Mouse (Mus musculus): ENCODE data around the gene Rnf182. TPM values are rescaled to one million over a fixed set of nuclear protein-coding genes. Genes with fewer than 3 reads are reported as not detected.

Rnf182 gene
- polyA plus RNA-seq, 1 experiment from 2014 or later = 5.5 TPM

GRCm38 (mm10) chr13:43714741-43715140, 99.2 kb downstream of the Rnf182 start:
- Histone ChIP-seq H3K4me2 (ENCODE audit: low read depth, severe bottlenecking) (no peak overlapping the region), H3K27me3 (ENCODE audit: control insufficient read depth, insufficient read depth, low read length) (no peaks in the 10 kb centered on the region), H3K4me3 (ENCODE audit: low read depth, low read length) (no peak overlapping the region), H3K36me3 (ENCODE audit: control insufficient read depth, insufficient read depth, low read length) (no peaks in the 10 kb centered on the region), H3K9ac (ENCODE audit: low read length) (no peak overlapping the region), H3K9me3 (ENCODE audit: control insufficient read depth, low read length) (no peaks in the 10 kb centered on the region), H3K27ac (replicated peaks; ENCODE audit: low read depth, low read length) (no peak overlapping the region), H3K4me1 (ENCODE audit: control insufficient read depth, insufficient read depth, low read length) (no peaks in the 10 kb centered on the region)
- no peak for DNase-seq (ENCODE audit: low spot score)
- WGBS = 76% methylated on average over 6 of the region's 6 CpGs
- ATAC-seq (ENCODE audit: insufficient number of reproducible peaks, low FRiP score, low TSS enrichment, low read depth) = no peak

GRCm38 (mm10) chr13:43715466-43715865, 100.0 kb downstream of the Rnf182 start:
- no peak for ATAC-seq (ENCODE audit: insufficient number of reproducible peaks, low FRiP score, low TSS enrichment, low read depth)
- no peaks in the 10 kb centered on the region for H3K27me3 ChIP-seq (ENCODE audit: control insufficient read depth, insufficient read depth, low read length)
- H3K9me3 ChIP-seq (ENCODE audit: control insufficient read depth, low read length) = no peaks in the 10 kb centered on the region
- H3K27ac ChIP-seq (replicated peaks; ENCODE audit: low read depth, low read length) = no peak overlapping the region
- no peak overlapping the region for H3K4me2 ChIP-seq (ENCODE audit: low read depth, severe bottlenecking)
- H3K4me3 ChIP-seq (ENCODE audit: low read depth, low read length) = no peak overlapping the region
- H3K9ac ChIP-seq (ENCODE audit: low read length) = no peak overlapping the region
- 90% methylated on average over 5 of the region's 5 CpGs for WGBS
- H3K4me1 ChIP-seq (ENCODE audit: control insufficient read depth, insufficient read depth, low read length) = no peaks in the 10 kb centered on the region
- DNase-seq (ENCODE audit: low spot score) = no peak
- no peaks in the 10 kb centered on the region for H3K36me3 ChIP-seq (ENCODE audit: control insufficient read depth, insufficient read depth, low read length)

- H3K4me3 ChIP-seq (ENCODE audit: low read depth, low read length) = no peak overlapping the region
- DNase-seq (ENCODE audit: low spot score) (no peak), ATAC-seq (ENCODE audit: insufficient number of reproducible peaks, low FRiP score, low TSS enrichment, low read depth) (no peak)
- no peak overlapping the region for H3K9ac ChIP-seq (ENCODE audit: low read length)
- H3K27ac ChIP-seq (replicated peaks; ENCODE audit: low read depth, low read length) = no peak overlapping the region
- H3K4me1 ChIP-seq (ENCODE audit: control insufficient read depth, insufficient read depth, low read length) = no peaks in the 10 kb centered on the region
- H3K36me3 ChIP-seq (ENCODE audit: control insufficient read depth, insufficient read depth, low read length) = no peaks in the 10 kb centered on the region
- no peaks in the 10 kb centered on the region for H3K9me3 ChIP-seq (ENCODE audit: control insufficient read depth, low read length)
- 65% methylated on average over 6 of the region's 6 CpGs for WGBS
- H3K27me3 ChIP-seq (ENCODE audit: control insufficient read depth, insufficient read depth, low read length) = no peaks in the 10 kb centered on the region
- no peak overlapping the region for H3K4me2 ChIP-seq (ENCODE audit: low read depth, severe bottlenecking)
Measured at GRCm38 (mm10) chr13:43716514-43717036, 101.1 kb downstream of the Rnf182 start.

DNA sequence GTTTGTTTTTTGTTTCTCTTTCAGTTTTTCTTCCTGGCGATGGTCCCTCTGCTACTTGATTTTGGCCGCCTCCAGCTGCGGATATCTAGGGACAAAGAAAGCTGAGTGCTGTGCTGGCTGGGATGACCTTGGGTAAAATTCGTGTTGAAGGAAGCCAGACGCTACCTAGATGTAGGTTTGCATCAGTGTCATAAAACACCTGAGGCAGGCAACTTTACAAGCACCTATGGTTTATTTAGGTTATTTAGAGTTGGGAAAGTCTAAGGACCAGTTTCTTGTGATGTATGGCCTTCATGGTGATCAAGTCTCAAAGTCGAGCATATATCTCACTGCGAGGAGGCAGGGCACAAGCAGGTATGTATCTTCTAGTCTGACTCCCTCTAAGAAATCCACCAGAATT, 102.7 kb downstream of the Rnf182 start:
- WGBS = 92% methylated on average over 7 of the region's 7 CpGs
- Histone ChIP-seq H3K27ac (replicated peaks; ENCODE audit: low read depth, low read length) (no peak overlapping the region), H3K27me3 (ENCODE audit: control insufficient read depth, insufficient read depth, low read length) (no peaks in the 10 kb centered on the region), H3K36me3 (ENCODE audit: control insufficient read depth, insufficient read depth, low read length) (no peaks in the 10 kb centered on the region), H3K9ac (ENCODE audit: low read length) (no peak overlapping the region), H3K4me3 (ENCODE audit: low read depth, low read length) (no peak overlapping the region), H3K9me3 (ENCODE audit: control insufficient read depth, low read length) (no peaks in the 10 kb centered on the region), H3K4me1 (ENCODE audit: control insufficient read depth, insufficient read depth, low read length) (no peaks in the 10 kb centered on the region), H3K4me2 (ENCODE audit: low read depth, severe bottlenecking) (no peak overlapping the region)
- DNase-seq (ENCODE audit: low spot score) (no peak), ATAC-seq (ENCODE audit: insufficient number of reproducible peaks, low FRiP score, low TSS enrichment, low read depth) (no peak)

DNA sequence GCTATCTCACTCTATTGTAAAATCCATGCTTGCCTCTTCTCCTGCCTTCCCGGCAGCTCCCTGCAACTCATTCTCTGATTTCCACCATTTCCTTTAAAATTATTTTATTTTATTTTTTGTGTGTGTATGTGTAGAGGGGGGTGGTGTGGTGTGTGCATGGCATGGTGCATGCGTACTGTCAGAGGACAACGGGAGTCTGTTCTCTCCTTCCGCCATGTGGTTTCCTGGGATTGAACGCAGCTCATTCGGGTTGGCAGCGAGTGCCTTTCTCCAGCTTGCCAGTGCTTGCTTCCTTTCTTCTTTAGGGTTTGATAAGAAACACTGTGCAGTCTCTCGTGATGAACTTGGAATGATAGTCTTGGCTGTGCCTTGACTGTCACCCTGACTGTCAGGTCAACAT, 105.0 kb downstream of the Rnf182 start:
- 86% methylated on average over 8 of the region's 8 CpGs for WGBS
- no peak for ATAC-seq (ENCODE audit: insufficient number of reproducible peaks, low FRiP score, low TSS enrichment, low read depth)
- Histone ChIP-seq H3K27ac (replicated peaks; ENCODE audit: low read depth, low read length) (no peak overlapping the region), H3K4me2 (ENCODE audit: low read depth, severe bottlenecking) (no peak overlapping the region), H3K36me3 (ENCODE audit: control insufficient read depth, insufficient read depth, low read length) (no peaks in the 10 kb centered on the region), H3K9ac (ENCODE audit: low read length) (no peak overlapping the region), H3K9me3 (ENCODE audit: control insufficient read depth, low read length) (no peaks in the 10 kb centered on the region), H3K27me3 (ENCODE audit: control insufficient read depth, insufficient read depth, low read length) (no peaks in the 10 kb centered on the region), H3K4me1 (ENCODE audit: control insufficient read depth, insufficient read depth, low read length) (no peaks in the 10 kb centered on the region), H3K4me3 (ENCODE audit: low read depth, low read length) (no peak overlapping the region)
- DNase-seq (ENCODE audit: low spot score) = no peak

Other genes starting within 250 kb of the Rnf182 start
- gene Nol7, start 217.3 kb upstream of the Rnf182 start, polyA plus RNA-seq (2014; fragmentation: Nextera tagmentation; extraction: Ambion mirVana) = 161 and 171 TPM in 2 replicates
- 12.7 and 14.5 TPM in 2 replicates for gene Ranbp9, start 134.4 kb upstream of the Rnf182 start, polyA plus RNA-seq (2014; fragmentation: Nextera tagmentation; extraction: Ambion mirVana)
- 13.9 and 17.0 TPM in 2 replicates for gene Mcur1, start 55.5 kb upstream of the Rnf182 start, polyA plus RNA-seq (2014; fragmentation: Nextera tagmentation; extraction: Ambion mirVana)
- 8.6 and 8.7 TPM in 2 replicates for gene Cd83, start 169.1 kb downstream of the Rnf182 start, polyA plus RNA-seq (2014; fragmentation: Nextera tagmentation; extraction: Ambion mirVana)

All from limb, embryonic 11.5 days (tissue).